Mouse (Mus musculus): Measurements from ENCODE around the gene Rhoa. TPM values are rescaled to one million over a fixed set of nuclear protein-coding genes. Genes with fewer than 3 reads are reported as not detected.

The Rhoa gene
- polyA plus RNA-seq, 1 experiment from 2014 or later, result 448 TPM

DNA sequence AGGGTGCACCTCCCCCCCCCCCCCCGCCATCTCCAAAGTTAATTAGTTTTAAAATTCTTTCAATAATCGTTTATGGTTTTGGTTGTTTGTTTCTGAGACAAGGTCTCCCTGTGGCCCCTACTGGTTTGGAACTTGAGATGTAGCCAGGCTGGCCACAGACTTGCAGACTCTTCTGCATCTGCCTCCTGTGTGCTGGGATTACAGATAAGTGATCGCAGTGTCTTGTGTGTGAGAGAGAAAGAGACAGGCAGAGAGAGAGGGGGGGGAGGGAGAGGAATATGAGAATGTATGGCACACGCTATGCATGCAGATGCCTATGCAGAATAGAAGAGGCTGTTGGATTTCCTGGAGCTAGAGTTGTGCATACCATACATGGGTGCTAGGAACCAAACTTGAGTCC lies 43.8 kb downstream of the Rhoa start:
- Histone ChIP-seq H3K27ac (no peak overlapping the region), H3K4me1 (replicated peaks; ENCODE audit: insufficient read depth, low read length) (no peaks in the 10 kb centered on the region), H3K4me3 (replicated peaks; ENCODE audit: low read depth, low read length) (no peak overlapping the region), H3K36me3 (ENCODE audit: insufficient read depth, low read length) (peaks cover 29% of the 10 kb centered on the region), H3K4me2 (ENCODE audit: low read length) (no peak overlapping the region), H3K9me3 (replicated peaks; ENCODE audit: low read length) (no peaks in the 10 kb centered on the region), H3K9ac (ENCODE audit: low read depth, low read length) (no peak overlapping the region), H3K27me3 (ENCODE audit: insufficient read depth, low read length) (no peaks in the 10 kb centered on the region)
- WGBS, result 93% methylated on average over 4 of the region's 4 CpGs
- no peak for TF ChIP-seq CTCF (IDR thresholded peaks at IDR 0.05; ENCODE audit: low read depth)
- DNase-seq (ENCODE audit: low spot score), result no peak
- ATAC-seq (replicated peaks; ENCODE audit: low FRiP score, low read depth), result no peak

DNA sequence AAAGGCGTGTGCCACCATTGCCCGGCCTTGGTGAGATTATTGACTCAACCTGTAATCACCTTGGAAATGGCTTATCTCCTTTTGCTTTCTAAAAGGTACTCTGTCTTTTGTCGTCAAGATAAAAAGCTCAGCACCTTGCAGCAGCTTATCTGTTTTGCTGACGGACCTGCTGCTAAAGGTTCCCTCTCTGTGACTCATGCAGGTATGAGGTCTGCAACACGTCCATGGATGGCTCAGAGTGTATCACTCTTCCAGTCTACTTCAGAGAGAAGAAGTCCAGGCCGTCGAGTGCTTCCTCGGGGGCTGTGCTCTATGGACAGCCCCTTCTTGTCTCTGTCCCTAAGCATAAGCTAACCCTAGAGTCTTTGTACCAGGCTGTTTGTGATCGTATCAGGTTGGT lies 72.3 kb downstream of the Rhoa start:
- Histone ChIP-seq H3K36me3 (ENCODE audit: insufficient read depth, low read length) (peaks cover 73% of the 10 kb centered on the region), H3K4me1 (replicated peaks; ENCODE audit: insufficient read depth, low read length) (no peaks in the 10 kb centered on the region), H3K4me3 (replicated peaks; ENCODE audit: low read depth, low read length) (no peak overlapping the region), H3K9me3 (replicated peaks; ENCODE audit: low read length) (no peaks in the 10 kb centered on the region), H3K27ac (no peak overlapping the region), H3K9ac (ENCODE audit: low read depth, low read length) (no peak overlapping the region), H3K27me3 (ENCODE audit: insufficient read depth, low read length) (no peaks in the 10 kb centered on the region), H3K4me2 (ENCODE audit: low read length) (no peak overlapping the region)
- DNase-seq (ENCODE audit: low spot score) (no peak), ATAC-seq (replicated peaks; ENCODE audit: low FRiP score, low read depth) (no peak)
- no peak for TF ChIP-seq CTCF (IDR thresholded peaks at IDR 0.05; ENCODE audit: low read depth)
- WGBS, result 94% methylated on average over 9 of the region's 9 CpGs

DNA sequence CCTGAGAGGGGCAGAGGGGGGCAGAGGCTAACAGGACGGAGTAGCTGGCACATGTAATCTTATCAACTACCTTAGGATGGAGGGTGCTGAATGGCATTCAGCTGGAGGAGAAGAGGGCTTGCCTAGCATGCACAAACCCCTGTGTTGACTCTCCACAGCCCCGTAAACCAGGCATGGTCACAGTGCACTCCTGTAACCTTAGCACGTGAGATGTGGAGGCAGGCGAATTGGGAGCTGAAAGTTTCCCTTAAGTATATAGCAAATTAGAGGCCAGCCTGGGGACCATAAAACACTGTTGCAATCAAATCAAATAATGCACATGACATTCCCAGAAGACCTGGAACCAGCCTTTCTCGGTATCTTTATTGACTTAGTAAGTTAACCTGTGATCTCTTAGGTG lies 72.8 kb downstream of the Rhoa start:
- DNase-seq (ENCODE audit: low spot score), result no peak
- H3K4me1 ChIP-seq (replicated peaks; ENCODE audit: insufficient read depth, low read length), result no peaks in the 10 kb centered on the region
- ATAC-seq (replicated peaks; ENCODE audit: low FRiP score, low read depth), result no peak
- H3K27ac ChIP-seq, result no peak overlapping the region
- no peak overlapping the region for H3K4me2 ChIP-seq (ENCODE audit: low read length)
- H3K4me3 ChIP-seq (replicated peaks; ENCODE audit: low read depth, low read length), result no peak overlapping the region
- TF ChIP-seq CTCF (IDR thresholded peaks at IDR 0.05; ENCODE audit: low read depth), result no peak
- no peaks in the 10 kb centered on the region for H3K27me3 ChIP-seq (ENCODE audit: insufficient read depth, low read length)
- H3K9me3 ChIP-seq (replicated peaks; ENCODE audit: low read length), result no peaks in the 10 kb centered on the region
- peaks cover 73% of the 10 kb centered on the region for H3K36me3 ChIP-seq (ENCODE audit: insufficient read depth, low read length)
- WGBS, result 85% methylated on average over 5 of the region's 5 CpGs
- H3K9ac ChIP-seq (ENCODE audit: low read depth, low read length), result no peak overlapping the region

DNA sequence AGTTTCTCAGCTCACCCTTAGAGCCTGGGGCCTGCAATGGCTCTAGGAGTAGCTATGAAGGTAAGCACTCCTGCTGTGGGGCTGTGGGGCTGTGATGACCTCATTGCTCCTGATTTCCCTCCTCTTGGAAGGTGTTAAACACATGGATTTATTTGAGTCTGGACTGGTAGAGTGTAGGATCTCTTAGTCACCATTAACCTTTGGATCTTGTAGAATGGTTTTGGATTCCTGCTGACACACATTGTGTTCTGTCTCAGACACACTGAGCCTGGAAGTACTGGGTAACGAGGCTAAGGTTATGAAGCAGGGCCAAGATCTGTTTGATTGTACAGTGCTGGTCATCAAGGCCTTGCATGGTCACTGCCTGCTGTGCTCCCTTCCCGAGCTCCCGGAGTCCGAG lies 73.4 kb downstream of the Rhoa start:
- H3K36me3 ChIP-seq (ENCODE audit: insufficient read depth, low read length), result peaks cover 73% of the 10 kb centered on the region
- no peaks in the 10 kb centered on the region for H3K9me3 ChIP-seq (replicated peaks; ENCODE audit: low read length)
- no peak overlapping the region for H3K4me2 ChIP-seq (ENCODE audit: low read length)
- no peak overlapping the region for H3K4me3 ChIP-seq (replicated peaks; ENCODE audit: low read depth, low read length)
- no peak for DNase-seq (ENCODE audit: low spot score)
- no peak overlapping the region for H3K27ac ChIP-seq
- H3K4me1 ChIP-seq (replicated peaks; ENCODE audit: insufficient read depth, low read length), result no peaks in the 10 kb centered on the region
- no peaks in the 10 kb centered on the region for H3K27me3 ChIP-seq (ENCODE audit: insufficient read depth, low read length)
- WGBS, result 92% methylated on average over 4 of the region's 4 CpGs
- TF ChIP-seq CTCF (IDR thresholded peaks at IDR 0.05; ENCODE audit: low read depth), result no peak
- no peak for ATAC-seq (replicated peaks; ENCODE audit: low FRiP score, low read depth)
- no peak overlapping the region for H3K9ac ChIP-seq (ENCODE audit: low read depth, low read length)

DNA sequence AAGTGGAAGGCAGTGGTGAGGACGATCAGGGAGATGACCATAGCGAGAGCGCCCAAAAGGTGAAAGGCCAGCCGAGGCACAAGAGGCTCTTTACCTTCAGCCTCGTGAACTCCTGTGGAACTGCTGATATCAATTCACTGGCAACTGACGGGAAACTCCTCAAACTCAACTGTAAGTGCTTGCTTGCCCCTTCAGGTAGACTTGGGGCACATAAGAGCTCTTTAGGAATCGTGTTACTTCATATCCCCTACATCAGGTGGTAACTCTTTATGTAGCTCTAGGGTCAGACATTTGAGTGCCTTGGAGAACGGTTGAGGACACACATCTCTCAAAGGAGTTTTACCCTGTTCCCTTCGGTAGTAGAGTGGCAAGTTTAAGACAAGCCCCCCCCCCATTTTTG lies 75.5 kb downstream of the Rhoa start:
- H3K27me3 ChIP-seq (ENCODE audit: insufficient read depth, low read length), result no peaks in the 10 kb centered on the region

DNA sequence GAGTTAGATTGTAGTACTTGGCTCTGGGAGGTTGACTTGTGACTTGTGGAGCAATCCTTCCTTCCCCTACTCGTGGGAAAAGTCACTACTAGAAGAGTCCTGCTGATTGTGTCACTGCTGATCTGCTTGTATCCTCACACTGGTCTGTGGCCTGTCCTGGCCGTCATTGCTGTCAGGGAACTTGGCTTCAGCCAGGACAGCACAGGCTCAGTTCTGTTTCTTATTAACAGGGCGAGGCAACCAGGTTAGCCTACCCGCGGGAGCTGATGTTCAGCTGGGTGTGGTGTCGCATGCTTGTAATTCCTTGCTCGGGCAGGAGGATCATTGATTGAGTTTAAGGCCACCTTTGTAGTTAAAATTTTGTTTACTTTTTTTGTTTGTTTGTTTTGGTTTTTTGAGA lies 79.1 kb downstream of the Rhoa start:
- Histone ChIP-seq H3K27me3 (ENCODE audit: insufficient read depth, low read length) (no peaks in the 10 kb centered on the region), H3K27ac (no peak overlapping the region), H3K4me1 (replicated peaks; ENCODE audit: insufficient read depth, low read length) (no peaks in the 10 kb centered on the region), H3K36me3 (ENCODE audit: insufficient read depth, low read length) (peaks cover 77% of the 10 kb centered on the region), H3K4me2 (ENCODE audit: low read length) (no peak overlapping the region), H3K4me3 (replicated peaks; ENCODE audit: low read depth, low read length) (no peak overlapping the region), H3K9ac (ENCODE audit: low read depth, low read length) (no peak overlapping the region), H3K9me3 (replicated peaks; ENCODE audit: low read length) (no peaks in the 10 kb centered on the region)
- no peak for DNase-seq (ENCODE audit: low spot score)
- WGBS, result 80% methylated on average over 7 of the region's 7 CpGs
- TF ChIP-seq CTCF (IDR thresholded peaks at IDR 0.05; ENCODE audit: low read depth), result no peak
- ATAC-seq (replicated peaks; ENCODE audit: low FRiP score, low read depth), result no peak

More for the DNA sequence above, 75.5 kb downstream of the Rhoa start:
- Histone ChIP-seq H3K27ac (no peak overlapping the region), H3K9ac (ENCODE audit: low read depth, low read length) (no peak overlapping the region), H3K36me3 (ENCODE audit: insufficient read depth, low read length) (peaks cover 73% of the 10 kb centered on the region), H3K4me1 (replicated peaks; ENCODE audit: insufficient read depth, low read length) (no peaks in the 10 kb centered on the region), H3K4me3 (replicated peaks; ENCODE audit: low read depth, low read length) (no peak overlapping the region), H3K9me3 (replicated peaks; ENCODE audit: low read length) (no peaks in the 10 kb centered on the region), H3K4me2 (ENCODE audit: low read length) (no peak overlapping the region)
- WGBS, result 96% methylated on average over 9 of the region's 9 CpGs
- ATAC-seq (replicated peaks; ENCODE audit: low FRiP score, low read depth) (no peak), DNase-seq (ENCODE audit: low spot score) (no peak)
- TF ChIP-seq CTCF (IDR thresholded peaks at IDR 0.05; ENCODE audit: low read depth), result no peak

DNA sequence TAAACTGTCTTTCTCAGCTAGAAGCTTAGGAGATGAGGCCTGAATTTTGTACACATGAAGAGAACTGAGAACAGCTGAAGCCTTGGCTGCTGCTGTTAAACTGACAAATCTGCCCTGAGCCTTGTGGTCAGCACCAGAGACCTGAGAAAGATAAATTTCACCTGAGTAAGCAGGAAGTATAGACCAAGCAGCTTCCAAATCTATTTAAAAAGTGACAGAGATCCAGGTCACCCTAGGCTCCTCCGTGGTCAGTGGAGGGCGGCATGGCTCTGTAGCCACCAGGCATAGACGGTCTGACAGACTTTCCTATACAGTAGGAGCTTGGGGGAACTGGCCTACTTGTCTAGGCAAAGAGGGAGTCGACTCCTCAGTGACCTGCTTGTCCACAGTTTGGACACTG lies 80.9 kb downstream of the Rhoa start:
- Histone ChIP-seq H3K4me3 (replicated peaks; ENCODE audit: low read depth, low read length) (no peak overlapping the region), H3K27ac (no peak overlapping the region), H3K9me3 (replicated peaks; ENCODE audit: low read length) (no peaks in the 10 kb centered on the region), H3K9ac (ENCODE audit: low read depth, low read length) (no peak overlapping the region), H3K4me2 (ENCODE audit: low read length) (no peak overlapping the region), H3K36me3 (ENCODE audit: insufficient read depth, low read length) (peaks cover 76% of the 10 kb centered on the region), H3K27me3 (ENCODE audit: insufficient read depth, low read length) (no peaks in the 10 kb centered on the region), H3K4me1 (replicated peaks; ENCODE audit: insufficient read depth, low read length) (no peaks in the 10 kb centered on the region)
- TF ChIP-seq CTCF (IDR thresholded peaks at IDR 0.05; ENCODE audit: low read depth), result no peak
- ATAC-seq (replicated peaks; ENCODE audit: low FRiP score, low read depth) (no peak), DNase-seq (ENCODE audit: low spot score) (no peak)
- 74% methylated on average over 4 of the region's 4 CpGs for WGBS

Other genes starting within 250 kb of the Rhoa start
- 0.09 and 0.39 TPM in 2 replicates for gene Mst1, start 225.7 kb upstream of the Rhoa start, polyA plus RNA-seq (2015; fragmentation: Nextera tagmentation; extraction: Ambion mirVana)
- 23.7 and 24.6 TPM in 2 replicates for gene Rnf123, start 222.8 kb upstream of the Rhoa start, polyA plus RNA-seq (2015; fragmentation: Nextera tagmentation; extraction: Ambion mirVana)
- gene Apeh, start 211.5 kb upstream of the Rhoa start, polyA plus RNA-seq (2015; fragmentation: Nextera tagmentation; extraction: Ambion mirVana), result 62.6 and 69.3 TPM in 2 replicates
- 0.25 and 0.31 TPM in 2 replicates for gene Bsn, start 115.7 kb upstream of the Rhoa start, polyA plus RNA-seq (2015; fragmentation: Nextera tagmentation; extraction: Ambion mirVana)
- gene Dag1, start 42.2 kb upstream of the Rhoa start, polyA plus RNA-seq (2015; fragmentation: Nextera tagmentation; extraction: Ambion mirVana), result 165 and 170 TPM in 2 replicates
- 30.1 and 34.5 TPM in 2 replicates for gene Nicn1, start 15.7 kb upstream of the Rhoa start, polyA plus RNA-seq (2015; fragmentation: Nextera tagmentation; extraction: Ambion mirVana)
- 50.5 and 51.2 TPM in 2 replicates for gene Amt, start 9.3 kb upstream of the Rhoa start, polyA plus RNA-seq (2015; fragmentation: Nextera tagmentation; extraction: Ambion mirVana)
- gene Tcta, start within 50 bp of the Rhoa start, polyA plus RNA-seq (2015; fragmentation: Nextera tagmentation; extraction: Ambion mirVana), result 47.5 and 49.0 TPM in 2 replicates
- 1,215 and 1,273 TPM in 2 replicates for gene Gpx1, start 32.8 kb downstream of the Rhoa start, polyA plus RNA-seq (2015; fragmentation: Nextera tagmentation; extraction: Ambion mirVana)
- gene Usp4, start 41.7 kb downstream of the Rhoa start, polyA plus RNA-seq (2015; fragmentation: Nextera tagmentation; extraction: Ambion mirVana), result 64.0 and 79.9 TPM in 2 replicates
- gene 1700102P08Rik, start 86.7 kb downstream of the Rhoa start, polyA plus RNA-seq (2015; fragmentation: Nextera tagmentation; extraction: Ambion mirVana), result 0.17 and 0.66 TPM in 2 replicates
- 0.91 and 0.96 TPM in 2 replicates for gene Ccdc36, start 122.4 kb downstream of the Rhoa start, polyA plus RNA-seq (2015; fragmentation: Nextera tagmentation; extraction: Ambion mirVana)
- gene BC048562, start 130.4 kb downstream of the Rhoa start, polyA plus RNA-seq (2015; fragmentation: Nextera tagmentation; extraction: Ambion mirVana), result not detected in 2 replicates
- 49.5 and 55.3 TPM in 2 replicates for gene Ccdc71, start 154.4 kb downstream of the Rhoa start, polyA plus RNA-seq (2015; fragmentation: Nextera tagmentation; extraction: Ambion mirVana)
- gene Klhdc8b, start 155.5 kb downstream of the Rhoa start, polyA plus RNA-seq (2015; fragmentation: Nextera tagmentation; extraction: Ambion mirVana), result 31.1 and 33.5 TPM in 2 replicates
- 35.6 and 38.9 TPM in 2 replicates for gene Lamb2, start 173.6 kb downstream of the Rhoa start, polyA plus RNA-seq (2015; fragmentation: Nextera tagmentation; extraction: Ambion mirVana)
- 43.8 and 47.4 TPM in 2 replicates for gene Usp19, start 184.5 kb downstream of the Rhoa start, polyA plus RNA-seq (2015; fragmentation: Nextera tagmentation; extraction: Ambion mirVana)
- 87.9 and 94.1 TPM in 2 replicates for gene Qars, start 201.6 kb downstream of the Rhoa start, polyA plus RNA-seq (2015; fragmentation: Nextera tagmentation; extraction: Ambion mirVana)
- 87.2 and 87.9 TPM in 2 replicates for gene Qrich1, start 210.7 kb downstream of the Rhoa start, polyA plus RNA-seq (2015; fragmentation: Nextera tagmentation; extraction: Ambion mirVana)